Mouse (Mus musculus): ENCODE measurements around the gene Pld5. TPM values are rescaled to one million over a fixed set of nuclear protein-coding genes. Genes with fewer than 3 reads are reported as not detected.

Gene Pld5
- polyA plus RNA-seq, 1 experiment = 4.3 TPM

GRCm38 (mm10) chr1:176167114-176167513 is 108.0 kb downstream of the Pld5 start:
- TF ChIP-seq POLR2A (IDR thresholded peaks at IDR 0.05; ENCODE audit: borderline replicate concordance, extremely low read depth, insufficient read depth, insufficient read length, poor library complexity, severe bottlenecking) (no peak), CTCF (IDR thresholded peaks at IDR 0.05; ENCODE audit: borderline replicate concordance, extremely low read depth, insufficient read depth, insufficient read length) (no peak)
- peak; percentile 19 for DNase-seq (ENCODE audit: low read depth)

- TF ChIP-seq CTCF (IDR thresholded peaks at IDR 0.05; ENCODE audit: borderline replicate concordance, extremely low read depth, insufficient read depth, insufficient read length) (no peak), POLR2A (IDR thresholded peaks at IDR 0.05; ENCODE audit: borderline replicate concordance, extremely low read depth, insufficient read depth, insufficient read length, poor library complexity, severe bottlenecking) (no peak)
- no peak for DNase-seq (ENCODE audit: low read depth)
Observed at GRCm38 (mm10) chr1:176145306-176145705, 129.8 kb downstream of the Pld5 start.

- TF ChIP-seq POLR2A (IDR thresholded peaks at IDR 0.05; ENCODE audit: borderline replicate concordance, extremely low read depth, insufficient read depth, insufficient read length, poor library complexity, severe bottlenecking) = no peak
- no peak for TF ChIP-seq CTCF (IDR thresholded peaks at IDR 0.05; ENCODE audit: borderline replicate concordance, extremely low read depth, insufficient read depth, insufficient read length)
- no peak for DNase-seq (ENCODE audit: low read depth)
Observed at GRCm38 (mm10) chr1:176134379-176134778, 140.7 kb downstream of the Pld5 start.

- peak; percentile 14 for DNase-seq (ENCODE audit: low read depth)
- TF ChIP-seq POLR2A (IDR thresholded peaks at IDR 0.05; ENCODE audit: borderline replicate concordance, extremely low read depth, insufficient read depth, insufficient read length, poor library complexity, severe bottlenecking) = no peak
- no peak for TF ChIP-seq CTCF (IDR thresholded peaks at IDR 0.05; ENCODE audit: borderline replicate concordance, extremely low read depth, insufficient read depth, insufficient read length)
Observed at GRCm38 (mm10) chr1:176125771-176126170, 149.3 kb downstream of the Pld5 start.

GRCm38 (mm10) chr1:176124441-176124840 is 150.7 kb downstream of the Pld5 start:
- TF ChIP-seq POLR2A (IDR thresholded peaks at IDR 0.05; ENCODE audit: borderline replicate concordance, extremely low read depth, insufficient read depth, insufficient read length, poor library complexity, severe bottlenecking) = no peak
- no peak for TF ChIP-seq CTCF (IDR thresholded peaks at IDR 0.05; ENCODE audit: borderline replicate concordance, extremely low read depth, insufficient read depth, insufficient read length)

GRCm38 (mm10) chr1:176123781-176124180 is 151.3 kb downstream of the Pld5 start:
- TF ChIP-seq CTCF (IDR thresholded peaks at IDR 0.05; ENCODE audit: borderline replicate concordance, extremely low read depth, insufficient read depth, insufficient read length) (no peak), POLR2A (IDR thresholded peaks at IDR 0.05; ENCODE audit: borderline replicate concordance, extremely low read depth, insufficient read depth, insufficient read length, poor library complexity, severe bottlenecking) (no peak)

More at GRCm38 (mm10) chr1:176124441-176124840, 150.7 kb downstream of the Pld5 start:
- no peak for DNase-seq (ENCODE audit: low read depth)

GRCm38 (mm10) chr1:176115604-176116003 is 159.5 kb downstream of the Pld5 start:
- DNase-seq (ENCODE audit: low read depth) = no peak
- TF ChIP-seq POLR2A (IDR thresholded peaks at IDR 0.05; ENCODE audit: borderline replicate concordance, extremely low read depth, insufficient read depth, insufficient read length, poor library complexity, severe bottlenecking) = no peak
- no peak for TF ChIP-seq CTCF (IDR thresholded peaks at IDR 0.05; ENCODE audit: borderline replicate concordance, extremely low read depth, insufficient read depth, insufficient read length)

More at GRCm38 (mm10) chr1:176123781-176124180, 151.3 kb downstream of the Pld5 start:
- DNase-seq (ENCODE audit: low read depth) = no peak

GRCm38 (mm10) chr1:176098685-176099320 is 176.3 kb downstream of the Pld5 start:
- TF ChIP-seq CTCF (IDR thresholded peaks at IDR 0.05; ENCODE audit: borderline replicate concordance, extremely low read depth, insufficient read depth, insufficient read length) (no peak), POLR2A (IDR thresholded peaks at IDR 0.05; ENCODE audit: borderline replicate concordance, extremely low read depth, insufficient read depth, insufficient read length, poor library complexity, severe bottlenecking) (no peak)
- peak; percentile 97 for DNase-seq (ENCODE audit: low read depth)

GRCm38 (mm10) chr1:176092119-176092518 is 183.0 kb downstream of the Pld5 start:
- TF ChIP-seq POLR2A (IDR thresholded peaks at IDR 0.05; ENCODE audit: borderline replicate concordance, extremely low read depth, insufficient read depth, insufficient read length, poor library complexity, severe bottlenecking) = no peak
- TF ChIP-seq CTCF (IDR thresholded peaks at IDR 0.05; ENCODE audit: borderline replicate concordance, extremely low read depth, insufficient read depth, insufficient read length) = no peak
- DNase-seq (ENCODE audit: low read depth) = no peak

GRCm38 (mm10) chr1:176089382-176089781 is 185.7 kb downstream of the Pld5 start:
- no peak for TF ChIP-seq CTCF (IDR thresholded peaks at IDR 0.05; ENCODE audit: borderline replicate concordance, extremely low read depth, insufficient read depth, insufficient read length)
- no peak for TF ChIP-seq POLR2A (IDR thresholded peaks at IDR 0.05; ENCODE audit: borderline replicate concordance, extremely low read depth, insufficient read depth, insufficient read length, poor library complexity, severe bottlenecking)

GRCm38 (mm10) chr1:176085952-176086648 is 189.0 kb downstream of the Pld5 start:
- TF ChIP-seq POLR2A (IDR thresholded peaks at IDR 0.05; ENCODE audit: borderline replicate concordance, extremely low read depth, insufficient read depth, insufficient read length, poor library complexity, severe bottlenecking) (no peak), CTCF (IDR thresholded peaks at IDR 0.05; ENCODE audit: borderline replicate concordance, extremely low read depth, insufficient read depth, insufficient read length) (no peak)
- peak; percentile 73 for DNase-seq (ENCODE audit: low read depth)

More at GRCm38 (mm10) chr1:176089382-176089781, 185.7 kb downstream of the Pld5 start:
- no peak for DNase-seq (ENCODE audit: low read depth)

All from brain, embryonic 14.5 days (tissue).